Mouse (Mus musculus) MEL (cell line): Measurements from ENCODE around the gene Abca14. TPM values are rescaled to one million over a fixed set of nuclear protein-coding genes. Genes with fewer than 3 reads are reported as not detected.

ENCODE experiments used
- DNase-seq: peaks from one replicate; pipeline ENCODE4 v3.0.0; 2011; ENCODE audit warnings: low read depth, low spot score
- H3K27ac ChIP-seq: 2 replicates; pipeline ENCODE4 v1.5.1; 2012; ENCODE audit warnings: low read depth, mild to moderate bottlenecking, control low read depth, low read length, moderate library complexity; ENCODE audit not compliant: control insufficient read depth
- H3K27me3 ChIP-seq, 2 experiments: fragments of 150-350 bp in 1 of 2; sonication (generic) in 1 of 2; 2 replicates each; pipeline ENCODE4 v1.6.1; 2012; ENCODE audit warnings: low read length in 2 of 2, mild to moderate bottlenecking in 2 of 2, improper control_type of control experiment in 1 of 2, moderate library complexity in 1 of 2; ENCODE audit not compliant: insufficient read depth in 2 of 2, control insufficient read depth in 1 of 2
- H3K36me3 ChIP-seq, 2 experiments: 2 replicates each; pipeline ENCODE4 v1.6.1; 2012 to 2014; ENCODE audit warnings: low read length in 2 of 2, improper control_type of control experiment in 1 of 2, inconsistent platforms in 1 of 2, mild to moderate bottlenecking in 1 of 2; ENCODE audit not compliant: insufficient read depth in 2 of 2, control insufficient read depth in 1 of 2
- H3K4me1 ChIP-seq, 2 experiments: fragments of 150-350 bp in 1 of 2; sonication (generic) in 1 of 2; 2 replicates each; pipeline ENCODE4 v1.6.1; 2012; ENCODE audit warnings: low read length in 2 of 2, improper control_type of control experiment in 1 of 2, mild to moderate bottlenecking in 1 of 2; ENCODE audit not compliant: insufficient read depth in 2 of 2, control insufficient read depth in 1 of 2
- H3K4me3 ChIP-seq, 2 experiments: fragments of 150-350 bp in 1 of 2; sonication (generic) in 1 of 2; 2 replicates each; pipeline ENCODE4 v1.5.1; 2012; ENCODE audit warnings: low read depth in 2 of 2, low read length in 2 of 2, mild to moderate bottlenecking in 2 of 2, moderate library complexity in 2 of 2, control low read depth in 1 of 2, improper control_type of control experiment in 1 of 2; ENCODE audit not compliant: control insufficient read depth in 1 of 2, insufficient read depth in 1 of 2
- H3K79me2 ChIP-seq: 2 replicates; pipeline ENCODE4 v1.6.1; 2012; ENCODE audit warnings: mild to moderate bottlenecking, low read length, moderate library complexity; ENCODE audit not compliant: control insufficient read depth, poor library complexity, insufficient read depth
- H3K9ac ChIP-seq: 2 replicates; pipeline ENCODE4 v1.6.1; 2012; ENCODE audit warnings: low read depth, mild to moderate bottlenecking, control low read depth, low read length, moderate library complexity; ENCODE audit not compliant: control insufficient read depth, poor library complexity, severe bottlenecking
- H3K9me3 ChIP-seq: fragments of 150-350 bp; sonication (generic); replicated peaks from 2 replicates; pipeline ENCODE4 v1.6.1; 2012; ENCODE audit warnings: mild to moderate bottlenecking, low read length, improper control_type of control experiment, moderate library complexity; ENCODE audit not compliant: insufficient read depth
- BHLHE40 ChIP-seq: IDR thresholded peaks from 2 replicates; pipeline ENCODE4 v1.6.1; 2012; ENCODE audit warnings: low read depth, mild to moderate bottlenecking, inconsistent platforms, low read length, improper control_type of control experiment, borderline replicate concordance
- CHD1 ChIP-seq: IDR thresholded peaks from 2 replicates; pipeline ENCODE4 v1.6.1; 2012; ENCODE audit warnings: low read depth, mild to moderate bottlenecking, inconsistent platforms, low read length, improper control_type of control experiment
- CTCF ChIP-seq, 3 experiments: IDR thresholded peaks in 2 of 3; conservative IDR thresholded peaks in 1 of 3; 2 replicates each; pipeline ENCODE4 v1.5.1; 2011 to 2012; ENCODE audit warnings: low read length in 3 of 3, low read depth in 2 of 3, mild to moderate bottlenecking in 2 of 3, improper control_type of control experiment in 1 of 3, inconsistent platforms in 1 of 3, mixed read lengths in 1 of 3, moderate library complexity in 1 of 3; ENCODE audit not compliant: control insufficient read depth in 1 of 3, insufficient read depth in 1 of 3, poor library complexity in 1 of 3, severe bottlenecking in 1 of 3
- E2F4 ChIP-seq: IDR thresholded peaks from 2 replicates; pipeline ENCODE4 v1.6.1; 2011; ENCODE audit warnings: low read depth, low read length, improper control_type of control experiment, borderline replicate concordance
- ELF1 ChIP-seq: IDR thresholded peaks from 2 replicates; pipeline ENCODE4 v1.6.1; 2014; ENCODE audit warnings: low read depth, mild to moderate bottlenecking, inconsistent platforms, low read length, improper control_type of control experiment, moderate library complexity
- EP300 ChIP-seq, 2 experiments: IDR thresholded peaks; 2 replicates each; pipeline ENCODE4 v1.6.1; 2011; ENCODE audit warnings: improper control_type of control experiment in 2 of 2, low read length in 2 of 2, low read depth in 1 of 2, mild to moderate bottlenecking in 1 of 2
- GATA1 ChIP-seq: IDR thresholded peaks from 2 replicates; pipeline ENCODE4 v1.6.1; 2011; ENCODE audit warnings: low read depth, low read length, improper control_type of control experiment
- MAFK ChIP-seq: IDR thresholded peaks from 2 replicates; pipeline ENCODE4 v1.6.1; 2011; ENCODE audit warnings: low read depth, mild to moderate bottlenecking, low read length, improper control_type of control experiment, borderline replicate concordance
- MAZ ChIP-seq: IDR thresholded peaks from 2 replicates; pipeline ENCODE4 v1.6.1; 2012; ENCODE audit warnings: low read depth, mild to moderate bottlenecking, inconsistent platforms, low read length, improper control_type of control experiment
- MXI1 ChIP-seq: IDR thresholded peaks from 2 replicates; pipeline ENCODE4 v1.6.1; 2011; ENCODE audit warnings: mild to moderate bottlenecking, low read depth, low read length, improper control_type of control experiment
- MYB ChIP-seq: IDR thresholded peaks from 2 replicates; pipeline ENCODE4 v1.6.1; 2011; ENCODE audit warnings: mild to moderate bottlenecking, low read depth, low read length, improper control_type of control experiment
- MYC ChIP-seq: IDR thresholded peaks from 2 replicates; pipeline ENCODE4 v1.6.1; 2011; ENCODE audit warnings: low read depth, mild to moderate bottlenecking, low read length, improper control_type of control experiment, moderate library complexity
- NELFE ChIP-seq: IDR thresholded peaks from 2 replicates; pipeline ENCODE4 v1.6.1; 2011; ENCODE audit warnings: low read depth, low read length, improper control_type of control experiment
- NRF1 ChIP-seq: IDR thresholded peaks from 2 replicates; pipeline ENCODE4 v1.6.1; 2014; ENCODE audit warnings: low read depth, mild to moderate bottlenecking, inconsistent platforms, low read length, improper control_type of control experiment, moderate library complexity; ENCODE audit not compliant: poor library complexity, insufficient read depth, severe bottlenecking
- POLR2A ChIP-seq, 2 experiments: IDR thresholded peaks; 2 replicates each; pipeline ENCODE4 v1.6.1; 2011 to 2012; ENCODE audit warnings: low read length in 2 of 2, mild to moderate bottlenecking in 2 of 2, control low read depth in 1 of 2, improper control_type of control experiment in 1 of 2, low read depth in 1 of 2, moderate library complexity in 1 of 2; ENCODE audit not compliant: control insufficient read depth in 1 of 2, insufficient read depth in 1 of 2, poor library complexity in 1 of 2
- POLR2AphosphoS5 ChIP-seq: IDR thresholded peaks from 2 replicates; pipeline ENCODE4 v1.6.1; 2012; ENCODE audit warnings: low read depth, borderline replicate concordance, mild to moderate bottlenecking, inconsistent platforms, low read length, moderate library complexity, mixed read lengths
- RAD21 ChIP-seq: IDR thresholded peaks from 2 replicates; pipeline ENCODE4 v1.6.1; 2011; ENCODE audit warnings: mild to moderate bottlenecking, low read depth, low read length, improper control_type of control experiment
- SMC3 ChIP-seq: IDR thresholded peaks from 2 replicates; pipeline ENCODE4 v1.6.1; 2011; ENCODE audit warnings: low read depth, low read length, improper control_type of control experiment
- TAL1 ChIP-seq: IDR thresholded peaks from 2 replicates; pipeline ENCODE4 v1.6.1; 2012; ENCODE audit warnings: mild to moderate bottlenecking, inconsistent platforms, low read length, moderate library complexity, mixed read lengths
- TBP ChIP-seq: IDR thresholded peaks from 2 replicates; pipeline ENCODE4 v1.8.0; 2011; ENCODE audit warnings: low read depth, low read length, improper control_type of control experiment
- TCF12 ChIP-seq: IDR thresholded peaks from 2 replicates; pipeline ENCODE4 v1.6.1; 2014; ENCODE audit warnings: low read depth, mild to moderate bottlenecking, inconsistent platforms, low read length, improper control_type of control experiment, moderate library complexity
- USF2 ChIP-seq, 2 experiments: IDR thresholded peaks; 2 replicates each; pipeline ENCODE4 v1.6.1; 2011 to 2012; ENCODE audit warnings: improper control_type of control experiment in 2 of 2, low read length in 2 of 2, borderline replicate concordance in 1 of 2, inconsistent platforms in 1 of 2, low read depth in 1 of 2, mild to moderate bottlenecking in 1 of 2; ENCODE audit not compliant: insufficient read depth in 1 of 2
- ZC3H11A ChIP-seq: IDR thresholded peaks from 2 replicates; pipeline ENCODE4 v1.6.1; 2012; ENCODE audit warnings: low read depth, mild to moderate bottlenecking, inconsistent platforms, low read length, improper control_type of control experiment
- ZKSCAN1 ChIP-seq: IDR thresholded peaks from 2 replicates; pipeline ENCODE4 v1.6.1; 2012; ENCODE audit warnings: low read depth, mild to moderate bottlenecking, inconsistent platforms, low read length, improper control_type of control experiment, moderate library complexity
- ZNF384 ChIP-seq: IDR thresholded peaks from 2 replicates; pipeline ENCODE4 v1.6.1; 2012; ENCODE audit warnings: low read depth, mild to moderate bottlenecking, inconsistent platforms, low read length, improper control_type of control experiment
- polyA plus RNA-seq, 2 experiments: library from polyadenylated mRNA; stranded (reverse) in 1 of 2; unstranded in 1 of 2; fragments of >175 nt in 1 of 2; fragments of >200 nt in 1 of 2; gene quantifications; 2 replicates each; pipeline versions ENCODE4 v1.2.1 to v1.2.4; 2012; ENCODE audit warnings: low replicate concordance in 2 of 2, low read depth in 1 of 2; ENCODE audit not compliant: insufficient read length in 2 of 2, insufficient read depth in 1 of 2, missing spikeins in 1 of 2
- total RNA-seq: library from RNA; depleted of rRNA; stranded (reverse); fragments of 300-350 nt; gene quantifications from 2 replicates; pipeline ENCODE4 v1.2.3, GENCODE M21; 2012

Abca14 gene
- total and polyA plus RNA-seq, 3 experiments = not detected

GRCm38 (mm10) chr7:120181401-120182230 is 22.1 kb upstream of the Abca14 start:
- no peak for DNase-seq
- TF ChIP-seq SMC3 (no peak), MAFK (no peak), MXI1 (no peak), USF2 (IDR thresholded peaks at IDR 0.05; ENCODE audit: borderline replicate concordance in 1 of 2, insufficient read depth in 1 of 2, low read depth in 1 of 2, low read length in 2 of 2) (no peak), NRF1 (no peak), TAL1 (no peak), CTCF (IDR thresholded peaks at IDR 0.05 in 2 of 3, conservative IDR thresholded peaks at IDR 0.05 in 1 of 3; ENCODE audit: control insufficient read depth in 1 of 3, insufficient read depth in 1 of 3, low read depth in 2 of 3, low read length in 3 of 3, poor library complexity in 1 of 3, severe bottlenecking in 1 of 3) (no peak), ZC3H11A (no peak), CHD1 (no peak), POLR2A (IDR thresholded peaks at IDR 0.05; ENCODE audit: control insufficient read depth in 1 of 2, insufficient read depth in 1 of 2, low read depth in 1 of 2, low read length in 2 of 2, poor library complexity in 1 of 2) (no peak), GATA1 (no peak), TCF12 (no peak), MYC (no peak), ZKSCAN1 (no peak), TBP (no peak), NELFE (no peak), ZNF384 (no peak)

DNA sequence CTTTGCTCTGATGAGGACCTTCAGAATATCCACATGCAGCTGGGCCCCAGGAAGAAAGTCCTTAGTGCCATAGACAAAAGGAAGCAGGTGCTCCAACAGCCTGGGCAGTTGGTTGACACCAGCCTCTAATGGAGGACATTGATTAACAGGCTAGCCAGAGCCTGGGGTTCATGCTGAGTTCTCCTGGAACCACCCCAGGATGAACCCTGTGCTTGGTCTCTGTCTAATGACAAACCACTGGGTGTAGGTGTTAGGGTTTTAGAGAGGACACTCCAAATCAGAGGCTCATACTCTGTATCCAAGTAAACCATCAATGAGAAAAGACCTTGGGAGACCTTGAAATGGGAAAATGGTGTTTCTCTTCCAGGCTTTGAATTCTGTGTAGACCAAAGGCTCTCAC is 20.9 kb upstream of the Abca14 start:
- TF ChIP-seq MYB = no peak
- TF ChIP-seq TAL1 = no peak
- TF ChIP-seq EP300 (IDR thresholded peaks at IDR 0.05; ENCODE audit: low read depth in 1 of 2, low read length in 2 of 2) = no peak
- no peak for TF ChIP-seq GATA1
- TF ChIP-seq POLR2AphosphoS5 = no peak
- no peak for TF ChIP-seq ELF1
- TF ChIP-seq MAZ = no peak
- TF ChIP-seq MXI1 = no peak
- TF ChIP-seq E2F4 = no peak
- TF ChIP-seq ZC3H11A = no peak
- TF ChIP-seq BHLHE40 = no peak
- no peak for TF ChIP-seq RAD21
- no peak for TF ChIP-seq NRF1
- TF ChIP-seq, all 39 proteins: peak for 0
- H3K27me3 ChIP-seq = no peaks in the 10 kb centered on the region

More at GRCm38 (mm10) chr7:120181401-120182230, 22.1 kb upstream of the Abca14 start:
- H3K27me3 ChIP-seq = no peaks in the 10 kb centered on the region
- no peaks in the 10 kb centered on the region for H3K36me3 ChIP-seq
- H3K9ac ChIP-seq = no peak overlapping the region
- H3K27ac ChIP-seq = no peak overlapping the region
- H3K4me1 ChIP-seq = no peaks in the 10 kb centered on the region
- no peaks in the 10 kb centered on the region for H3K79me2 ChIP-seq
- no peaks in the 10 kb centered on the region for H3K9me3 ChIP-seq
- no peak overlapping the region for H3K4me3 ChIP-seq

More for the DNA sequence above, 20.9 kb upstream of the Abca14 start:
- Histone ChIP-seq H3K9ac (no peak overlapping the region), H3K27ac (no peak overlapping the region), H3K36me3 (no peaks in the 10 kb centered on the region), H3K9me3 (no peaks in the 10 kb centered on the region), H3K79me2 (no peaks in the 10 kb centered on the region), H3K4me3 (no peak overlapping the region), H3K4me1 (no peaks in the 10 kb centered on the region)
- no peak for DNase-seq
